Mouse (Mus musculus): ENCODE measurements at regions not wholly inside any gene's neighbourhood (a gene's known extent, or its start where the extent isn't known, plus 50 kb on each side); places are given as distances from the start of the nearest gene placed in this dataset.

GRCm38 (mm10) chr16:77537351-77537750 lies 64.5 kb downstream of the Gm11146 start:
- no peak for ATAC-seq (ENCODE audit: low read depth)
- Histone ChIP-seq H3K27me3 (ENCODE audit: control insufficient read depth, insufficient read depth, low read depth, low read length) (no peaks in the 10 kb centered on the region), H3K9ac (ENCODE audit: low read depth, low read length) (no peak overlapping the region), H3K27ac (ENCODE audit: low read length) (no peak overlapping the region), H3K4me1 (ENCODE audit: control insufficient read depth, low read depth, low read length) (no peaks in the 10 kb centered on the region), H3K9me3 (replicated peaks; ENCODE audit: control insufficient read depth, low read length) (no peaks in the 10 kb centered on the region), H3K4me3 (ENCODE audit: low read depth, low read length) (no peak overlapping the region), H3K36me3 (ENCODE audit: control insufficient read depth, insufficient read depth) (no peaks in the 10 kb centered on the region), H3K4me2 (ENCODE audit: low read depth, low read length) (no peak overlapping the region)
- 67% methylated on average over 4 of the region's 4 CpGs for WGBS (ENCODE audit: insufficient replicate concordance)

- H3K4me2 ChIP-seq (ENCODE audit: low read depth, low read length) = no peak overlapping the region
- 72% methylated on average over 10 of the region's 10 CpGs for WGBS (ENCODE audit: insufficient replicate concordance)
Observed at GRCm38 (mm10) chr16:77536746-77537145, 65.1 kb downstream of the Gm11146 start.

DNA sequence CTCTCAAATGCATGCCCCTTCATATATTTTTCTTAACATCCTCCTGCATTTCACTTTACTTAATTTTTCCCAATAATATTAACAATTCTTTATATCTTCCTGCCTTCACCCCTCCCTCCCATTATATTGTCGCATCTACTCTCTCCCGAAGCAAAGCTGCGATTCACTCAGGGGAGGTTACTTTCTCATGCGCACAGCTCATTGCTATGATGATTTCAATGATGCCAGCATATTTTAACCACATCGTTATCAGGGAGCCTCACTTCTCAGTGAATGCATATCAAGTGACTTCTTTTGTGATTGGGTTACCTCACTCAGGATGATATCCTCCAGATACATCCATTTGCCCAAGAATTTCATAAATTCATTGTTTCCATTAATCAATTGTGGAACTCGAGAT lies 65.6 kb downstream of the Gm11146 start:
- no peaks in the 10 kb centered on the region for H3K9me3 ChIP-seq (replicated peaks; ENCODE audit: control insufficient read depth, low read length)

More at GRCm38 (mm10) chr16:77536746-77537145, 65.1 kb downstream of the Gm11146 start:
- no peaks in the 10 kb centered on the region for H3K36me3 ChIP-seq (ENCODE audit: control insufficient read depth, insufficient read depth)
- H3K9me3 ChIP-seq (replicated peaks; ENCODE audit: control insufficient read depth, low read length) = no peaks in the 10 kb centered on the region
- no peaks in the 10 kb centered on the region for H3K4me1 ChIP-seq (ENCODE audit: control insufficient read depth, low read depth, low read length)
- ATAC-seq (ENCODE audit: low read depth) = no peak
- no peaks in the 10 kb centered on the region for H3K27me3 ChIP-seq (ENCODE audit: control insufficient read depth, insufficient read depth, low read depth, low read length)
- H3K4me3 ChIP-seq (ENCODE audit: low read depth, low read length) = no peak overlapping the region
- no peak overlapping the region for H3K9ac ChIP-seq (ENCODE audit: low read depth, low read length)
- no peak overlapping the region for H3K27ac ChIP-seq (ENCODE audit: low read length)

GRCm38 (mm10) chr16:77535021-77535420 lies 66.9 kb downstream of the Gm11146 start:
- Histone ChIP-seq H3K4me1 (ENCODE audit: control insufficient read depth, low read depth, low read length) (no peaks in the 10 kb centered on the region), H3K27me3 (ENCODE audit: control insufficient read depth, insufficient read depth, low read depth, low read length) (no peaks in the 10 kb centered on the region), H3K4me2 (ENCODE audit: low read depth, low read length) (no peak overlapping the region), H3K9ac (ENCODE audit: low read depth, low read length) (no peak overlapping the region), H3K4me3 (ENCODE audit: low read depth, low read length) (no peak overlapping the region), H3K9me3 (replicated peaks; ENCODE audit: control insufficient read depth, low read length) (no peaks in the 10 kb centered on the region), H3K27ac (ENCODE audit: low read length) (no peak overlapping the region), H3K36me3 (ENCODE audit: control insufficient read depth, insufficient read depth) (no peaks in the 10 kb centered on the region)
- WGBS (ENCODE audit: insufficient replicate concordance) = 69% methylated on average over 3 of the region's 3 CpGs
- ATAC-seq (ENCODE audit: low read depth) = no peak

More for the DNA sequence above, 65.6 kb downstream of the Gm11146 start:
- no peaks in the 10 kb centered on the region for H3K27me3 ChIP-seq (ENCODE audit: control insufficient read depth, insufficient read depth, low read depth, low read length)
- no peak overlapping the region for H3K4me3 ChIP-seq (ENCODE audit: low read depth, low read length)
- no peaks in the 10 kb centered on the region for H3K36me3 ChIP-seq (ENCODE audit: control insufficient read depth, insufficient read depth)
- H3K27ac ChIP-seq (ENCODE audit: low read length) = no peak overlapping the region
- no peak overlapping the region for H3K9ac ChIP-seq (ENCODE audit: low read depth, low read length)
- no peaks in the 10 kb centered on the region for H3K4me1 ChIP-seq (ENCODE audit: control insufficient read depth, low read depth, low read length)
- WGBS (ENCODE audit: insufficient replicate concordance) = 69% methylated on average over 6 of the region's 6 CpGs
- H3K4me2 ChIP-seq (ENCODE audit: low read depth, low read length) = no peak overlapping the region
- ATAC-seq (ENCODE audit: low read depth) = no peak

DNA sequence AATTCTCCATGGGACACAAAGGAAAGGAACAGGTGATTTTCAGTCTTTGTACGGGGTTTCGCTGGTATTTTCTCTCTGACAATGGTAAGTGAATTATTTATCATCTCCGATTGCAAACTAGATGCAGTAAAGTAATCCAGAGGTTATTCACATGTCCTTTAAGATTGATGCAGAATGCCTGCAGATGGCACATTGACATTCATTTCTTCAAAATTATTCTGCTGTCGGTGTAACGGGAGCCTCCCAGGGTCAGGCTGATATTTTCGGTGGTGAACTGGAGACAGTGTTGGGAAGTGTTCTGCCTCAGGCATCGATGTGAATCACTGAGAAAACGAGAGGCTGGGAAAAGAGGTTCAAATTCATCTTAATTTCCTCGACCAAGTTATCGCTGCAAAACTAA lies 70.3 kb downstream of the Gm11146 start:
- H3K9ac ChIP-seq (ENCODE audit: low read depth, low read length) = no peak overlapping the region
- 69% methylated on average over 10 of the region's 10 CpGs for WGBS (ENCODE audit: insufficient replicate concordance)
- no peak overlapping the region for H3K27ac ChIP-seq (ENCODE audit: low read length)
- no peaks in the 10 kb centered on the region for H3K4me1 ChIP-seq (ENCODE audit: control insufficient read depth, low read depth, low read length)
- no peak overlapping the region for H3K4me3 ChIP-seq (ENCODE audit: low read depth, low read length)
- no peak overlapping the region for H3K4me2 ChIP-seq (ENCODE audit: low read depth, low read length)
- H3K27me3 ChIP-seq (ENCODE audit: control insufficient read depth, insufficient read depth, low read depth, low read length) = no peaks in the 10 kb centered on the region
- no peaks in the 10 kb centered on the region for H3K36me3 ChIP-seq (ENCODE audit: control insufficient read depth, insufficient read depth)
- no peak for ATAC-seq (ENCODE audit: low read depth)
- no peaks in the 10 kb centered on the region for H3K9me3 ChIP-seq (replicated peaks; ENCODE audit: control insufficient read depth, low read length)

- Histone ChIP-seq H3K9ac (ENCODE audit: low read depth, low read length) (no peak overlapping the region), H3K27me3 (ENCODE audit: control insufficient read depth, insufficient read depth, low read depth, low read length) (no peaks in the 10 kb centered on the region), H3K9me3 (replicated peaks; ENCODE audit: control insufficient read depth, low read length) (no peaks in the 10 kb centered on the region), H3K4me3 (ENCODE audit: low read depth, low read length) (no peak overlapping the region), H3K27ac (ENCODE audit: low read length) (no peak overlapping the region), H3K36me3 (ENCODE audit: control insufficient read depth, insufficient read depth) (no peaks in the 10 kb centered on the region), H3K4me1 (ENCODE audit: control insufficient read depth, low read depth, low read length) (no peaks in the 10 kb centered on the region), H3K4me2 (ENCODE audit: low read depth, low read length) (no peak overlapping the region)
- 40% methylated on average over 1 of the region's 1 CpGs for WGBS (ENCODE audit: insufficient replicate concordance)
- ATAC-seq (ENCODE audit: low read depth) = no peak
Observed at GRCm38 (mm10) chr16:77527951-77528350, 73.9 kb downstream of the Gm11146 start.

GRCm38 (mm10) chr16:77514606-77515005 lies 87.3 kb downstream of the Gm11146 start:
- Histone ChIP-seq H3K4me1 (ENCODE audit: control insufficient read depth, low read depth, low read length) (no peaks in the 10 kb centered on the region), H3K9me3 (replicated peaks; ENCODE audit: control insufficient read depth, low read length) (no peaks in the 10 kb centered on the region), H3K9ac (ENCODE audit: low read depth, low read length) (no peak overlapping the region), H3K4me3 (ENCODE audit: low read depth, low read length) (no peak overlapping the region), H3K27me3 (ENCODE audit: control insufficient read depth, insufficient read depth, low read depth, low read length) (no peaks in the 10 kb centered on the region), H3K36me3 (ENCODE audit: control insufficient read depth, insufficient read depth) (no peaks in the 10 kb centered on the region), H3K4me2 (ENCODE audit: low read depth, low read length) (no peak overlapping the region), H3K27ac (ENCODE audit: low read length) (no peak overlapping the region)
- no peak for ATAC-seq (ENCODE audit: low read depth)
- WGBS (ENCODE audit: insufficient replicate concordance) = 60% methylated on average over 3 of the region's 3 CpGs

DNA sequence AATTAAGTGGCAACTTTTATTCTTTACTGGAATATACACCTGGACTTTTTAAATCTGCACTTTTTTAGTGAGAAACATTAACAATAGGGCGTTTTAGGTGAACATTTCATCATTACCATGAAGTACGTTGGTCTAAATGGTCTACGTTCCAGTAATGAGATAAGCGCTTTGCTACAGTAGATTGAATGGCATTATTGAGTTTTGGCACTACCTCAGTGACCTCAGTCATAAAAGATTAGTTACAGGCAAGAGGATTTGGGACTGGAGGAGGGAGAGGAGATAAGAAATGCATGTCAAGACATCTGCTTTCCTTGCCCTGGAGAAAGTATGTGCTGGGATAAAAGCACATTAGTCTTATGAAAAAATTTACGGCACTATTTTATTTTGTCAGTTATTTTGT lies 98.3 kb downstream of the Gm11146 start:
- H3K9ac ChIP-seq (ENCODE audit: low read depth, low read length) = no peak overlapping the region
- H3K4me2 ChIP-seq (ENCODE audit: low read depth, low read length) = no peak overlapping the region
- H3K4me3 ChIP-seq (ENCODE audit: low read depth, low read length) = no peak overlapping the region
- no peak overlapping the region for H3K27ac ChIP-seq (ENCODE audit: low read length)
- H3K4me1 ChIP-seq (ENCODE audit: control insufficient read depth, low read depth, low read length) = no peaks in the 10 kb centered on the region
- 67% methylated on average over 5 of the region's 5 CpGs for WGBS (ENCODE audit: insufficient replicate concordance)
- ATAC-seq (ENCODE audit: low read depth) = no peak
- no peaks in the 10 kb centered on the region for H3K36me3 ChIP-seq (ENCODE audit: control insufficient read depth, insufficient read depth)
- no peaks in the 10 kb centered on the region for H3K9me3 ChIP-seq (replicated peaks; ENCODE audit: control insufficient read depth, low read length)
- no peaks in the 10 kb centered on the region for H3K27me3 ChIP-seq (ENCODE audit: control insufficient read depth, insufficient read depth, low read depth, low read length)

GRCm38 (mm10) chr16:77502916-77503315 lies 99.0 kb downstream of the Gm11146 start:
- H3K36me3 ChIP-seq (ENCODE audit: control insufficient read depth, insufficient read depth) = no peaks in the 10 kb centered on the region
- 45% methylated on average over 5 of the region's 5 CpGs for WGBS (ENCODE audit: insufficient replicate concordance)
- ATAC-seq (ENCODE audit: low read depth) = no peak

GRCm38 (mm10) chr16:77502026-77502425 lies 99.9 kb downstream of the Gm11146 start:
- no peak for ATAC-seq (ENCODE audit: low read depth)
- Histone ChIP-seq H3K4me1 (ENCODE audit: control insufficient read depth, low read depth, low read length) (no peaks in the 10 kb centered on the region), H3K9ac (ENCODE audit: low read depth, low read length) (no peak overlapping the region), H3K9me3 (replicated peaks; ENCODE audit: control insufficient read depth, low read length) (no peaks in the 10 kb centered on the region), H3K27me3 (ENCODE audit: control insufficient read depth, insufficient read depth, low read depth, low read length) (no peaks in the 10 kb centered on the region), H3K27ac (ENCODE audit: low read length) (no peak overlapping the region), H3K4me2 (ENCODE audit: low read depth, low read length) (no peak overlapping the region), H3K36me3 (ENCODE audit: control insufficient read depth, insufficient read depth) (no peaks in the 10 kb centered on the region), H3K4me3 (ENCODE audit: low read depth, low read length) (no peak overlapping the region)
- 51% methylated on average over 3 of the region's 3 CpGs for WGBS (ENCODE audit: insufficient replicate concordance)

More at GRCm38 (mm10) chr16:77502916-77503315, 99.0 kb downstream of the Gm11146 start:
- Histone ChIP-seq H3K4me1 (ENCODE audit: control insufficient read depth, low read depth, low read length) (no peaks in the 10 kb centered on the region), H3K27me3 (ENCODE audit: control insufficient read depth, insufficient read depth, low read depth, low read length) (no peaks in the 10 kb centered on the region), H3K27ac (ENCODE audit: low read length) (no peak overlapping the region), H3K4me2 (ENCODE audit: low read depth, low read length) (no peak overlapping the region), H3K9ac (ENCODE audit: low read depth, low read length) (no peak overlapping the region), H3K4me3 (ENCODE audit: low read depth, low read length) (no peak overlapping the region), H3K9me3 (replicated peaks; ENCODE audit: control insufficient read depth, low read length) (no peaks in the 10 kb centered on the region)

Measured in liver, embryonic 16.5 days (tissue).